Mouse (Mus musculus): Measurements from ENCODE around the gene Zbtb43.

DNA sequence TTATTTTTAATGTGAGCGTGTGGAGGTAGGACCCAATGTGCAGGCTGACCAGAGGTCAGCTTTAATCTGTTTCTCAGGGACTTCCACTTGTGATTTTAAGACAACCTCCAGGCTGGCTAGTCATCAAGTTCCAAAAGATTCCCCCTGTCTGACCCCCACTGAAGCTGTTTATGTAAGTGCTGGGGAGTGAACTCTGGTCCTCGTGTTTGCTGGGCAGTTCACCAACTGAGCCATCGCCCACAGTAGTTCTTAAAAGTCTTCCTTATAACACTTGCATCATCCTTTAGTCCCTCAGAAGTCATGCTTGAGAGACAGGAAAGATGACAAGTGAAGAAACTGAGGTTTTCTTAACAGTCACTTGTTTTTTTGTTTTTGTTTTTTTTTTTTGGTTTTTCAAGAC lies 11.7 kb downstream of the Zbtb43 start:
- no peak for TF ChIP-seq POLR2A (IDR thresholded peaks at IDR 0.05; ENCODE audit: low read depth, low read length)
- TF ChIP-seq MEF2A (IDR thresholded peaks at IDR 0.05; ENCODE audit: borderline replicate concordance, low read depth, low read length), result no peak
- TF ChIP-seq GABPA (IDR thresholded peaks at IDR 0.05; ENCODE audit: insufficient replicate concordance, low read depth, low read length), result no peak
- TF ChIP-seq ZKSCAN1 (IDR thresholded peaks at IDR 0.05; ENCODE audit: borderline replicate concordance, low read depth, low read length), result no peak
- TF ChIP-seq POLR2AphosphoS2 (IDR thresholded peaks at IDR 0.05; ENCODE audit: low read depth, low read length), result no peak
- no peak for TF ChIP-seq NELFE (IDR thresholded peaks at IDR 0.05; ENCODE audit: low read depth, low read length)
- no peak for TF ChIP-seq TBP (conservative IDR thresholded peaks at IDR 0.05; ENCODE audit: low read depth, low read length)
- TF ChIP-seq PAX5 (IDR thresholded peaks at IDR 0.05; ENCODE audit: low read length), result no peak
- TF ChIP-seq CTCF (conservative IDR thresholded peaks at IDR 0.05 in 1 of 2, IDR thresholded peaks at IDR 0.05 in 1 of 2; ENCODE audit: low read depth in 2 of 2, low read length in 2 of 2), result no peak
- TF ChIP-seq EP300 (IDR thresholded peaks at IDR 0.05; ENCODE audit: low read length), result no peak
- no peak for TF ChIP-seq SMC3 (IDR thresholded peaks at IDR 0.05; ENCODE audit: low read depth, low read length)
- no peak for TF ChIP-seq BHLHE40 (IDR thresholded peaks at IDR 0.05; ENCODE audit: low read depth, low read length)
- no peak for TF ChIP-seq TCF12 (IDR thresholded peaks at IDR 0.05; ENCODE audit: low read depth, low read length)
